Mouse (Mus musculus) C2C12 (cell line): ENCODE data around the gene Vmn2r19.

Experiments
- CTCF ChIP-seq: IDR thresholded peaks from one replicate; pipeline ENCODE4 v1.5.1; 2011; ENCODE audit not compliant: control insufficient read depth, insufficient read depth, insufficient read length
- MAX ChIP-seq: IDR thresholded peaks from one replicate; pipeline ENCODE4 v1.6.1; 2011; ENCODE audit warnings: mild to moderate bottlenecking, control low read depth
- USF1 ChIP-seq: IDR thresholded peaks from one replicate; pipeline ENCODE4 v1.6.1; 2011; ENCODE audit warnings: low read depth, mild to moderate bottlenecking, control low read depth, moderate library complexity

- TF ChIP-seq MAX: no peak
- no peak for TF ChIP-seq CTCF
- TF ChIP-seq USF1: no peak
These were observed 32.0 kb downstream of the Vmn2r19 start for GRCm38 (mm10) chr6:123340093-123340492.
